Mouse (Mus musculus) CD8-positive naive resting alpha-beta T cell, adult 2 months (primary cell): Measurements from ENCODE around the gene Pi4ka.
A peak's percentile ranks its signal among the peaks of the same experiment; 100 is the strongest.
"Not testable (repeated sequence)": the region's sequence is repeated elsewhere in the genome, so short reads cannot be mapped to it uniquely, and the experiment has no call there.

Experiments
- DNase-seq, 2 experiments: peaks; one replicate each; pipeline ENCODE4 v3.0.0; 2022; ENCODE audit warnings: low read depth in 2 of 2, low spot score in 2 of 2

Pi4ka gene

DNA sequence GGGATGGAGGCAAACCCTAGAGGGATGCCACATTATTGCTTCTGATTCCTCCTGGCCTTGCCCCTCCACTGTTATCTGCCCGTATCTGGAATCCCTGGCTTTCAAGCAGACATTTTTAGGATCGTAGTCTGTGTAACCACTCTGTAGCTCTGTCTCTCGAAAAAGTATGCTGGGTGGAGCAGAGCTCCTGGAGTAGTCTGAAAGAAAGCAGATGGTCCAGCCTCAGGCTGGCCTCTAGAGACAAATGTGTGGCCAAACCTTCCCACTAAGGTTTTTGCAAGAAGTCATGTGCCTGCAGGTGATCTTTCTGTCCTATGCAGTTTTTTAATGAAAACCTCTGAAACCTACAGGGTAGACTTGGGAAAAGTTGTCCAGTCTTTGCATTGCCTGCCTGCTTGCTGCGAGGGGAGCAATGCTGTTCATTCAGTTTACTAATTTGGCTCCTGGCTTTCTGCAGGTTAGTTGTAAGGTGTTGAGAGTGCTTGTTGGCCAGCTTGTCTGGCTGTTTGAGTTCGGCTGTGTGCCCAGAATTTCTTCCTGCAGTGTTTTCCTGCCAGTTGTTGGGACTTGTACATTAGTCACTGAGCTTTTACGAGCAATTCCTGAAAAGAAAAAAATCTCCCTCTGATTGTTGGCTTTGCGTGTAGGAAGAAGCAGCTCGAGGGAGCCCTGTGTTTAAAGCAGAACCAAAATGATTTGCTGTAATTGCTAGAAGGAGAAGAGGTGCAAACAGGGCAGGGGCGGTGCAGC lies 171.0 kb downstream of the Pi4ka start:
- DNase-seq: no peak

DNA sequence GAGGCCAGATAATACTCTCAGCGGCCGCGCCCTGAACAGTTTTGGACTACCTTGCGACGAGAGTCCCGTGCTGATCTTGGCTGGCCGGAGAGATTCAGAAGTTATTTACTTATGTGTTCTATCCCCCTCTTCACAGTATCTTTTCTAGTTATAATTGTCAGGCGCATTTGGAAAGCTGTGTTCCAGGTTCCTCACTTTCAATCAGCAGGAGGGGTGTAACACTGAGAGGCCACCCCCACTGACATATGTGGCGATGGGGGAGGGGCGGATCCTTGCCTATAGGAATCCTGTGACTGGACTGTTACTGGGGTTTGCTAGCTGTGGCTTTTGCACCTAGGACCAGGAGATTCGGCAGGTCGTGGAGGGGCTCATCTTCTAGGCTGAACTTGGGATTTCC lies 171.6 kb downstream of the Pi4ka start:
- no peak for DNase-seq

DNA sequence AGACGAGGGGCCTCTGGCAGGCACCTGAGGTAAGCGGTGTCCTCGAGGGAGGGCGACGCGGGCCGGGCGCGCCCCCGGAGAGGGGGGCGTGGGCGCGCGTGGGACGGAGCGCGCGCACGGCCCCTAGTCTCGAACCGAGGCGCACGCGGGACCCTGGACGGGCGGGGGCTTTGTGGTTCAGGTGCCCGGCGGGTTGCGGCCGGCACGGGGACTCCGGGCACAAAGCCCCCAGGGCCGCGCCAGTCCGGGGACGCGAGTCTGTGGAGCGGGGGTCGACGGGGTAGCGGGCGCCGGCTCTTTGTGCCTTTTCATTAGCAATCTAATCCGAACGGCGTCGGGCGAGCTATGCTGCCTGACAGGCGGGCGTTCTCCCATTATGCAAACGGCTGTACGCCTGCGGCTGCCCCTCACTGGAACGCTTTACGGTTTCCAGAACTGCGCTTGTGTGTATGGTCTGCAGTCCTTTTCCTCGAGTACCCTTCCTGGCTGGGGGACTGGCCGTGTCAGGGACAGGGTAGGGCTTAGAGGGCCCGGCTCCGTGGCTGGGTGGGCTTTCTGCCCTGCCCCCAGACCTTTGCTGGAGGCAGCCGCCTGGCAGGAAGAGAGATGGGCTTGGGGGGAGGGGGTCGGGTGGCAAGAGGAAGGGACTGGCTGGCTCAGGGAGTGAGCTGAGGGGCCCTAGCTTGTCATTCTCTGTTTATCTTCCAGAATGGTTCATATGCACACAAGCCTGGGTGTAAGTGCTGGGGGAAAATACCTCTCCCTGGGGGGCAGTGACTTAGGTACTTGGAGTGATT lies 172.2 kb downstream of the Pi4ka start:
- peak; percentile 18 to 27 for DNase-seq

DNA sequence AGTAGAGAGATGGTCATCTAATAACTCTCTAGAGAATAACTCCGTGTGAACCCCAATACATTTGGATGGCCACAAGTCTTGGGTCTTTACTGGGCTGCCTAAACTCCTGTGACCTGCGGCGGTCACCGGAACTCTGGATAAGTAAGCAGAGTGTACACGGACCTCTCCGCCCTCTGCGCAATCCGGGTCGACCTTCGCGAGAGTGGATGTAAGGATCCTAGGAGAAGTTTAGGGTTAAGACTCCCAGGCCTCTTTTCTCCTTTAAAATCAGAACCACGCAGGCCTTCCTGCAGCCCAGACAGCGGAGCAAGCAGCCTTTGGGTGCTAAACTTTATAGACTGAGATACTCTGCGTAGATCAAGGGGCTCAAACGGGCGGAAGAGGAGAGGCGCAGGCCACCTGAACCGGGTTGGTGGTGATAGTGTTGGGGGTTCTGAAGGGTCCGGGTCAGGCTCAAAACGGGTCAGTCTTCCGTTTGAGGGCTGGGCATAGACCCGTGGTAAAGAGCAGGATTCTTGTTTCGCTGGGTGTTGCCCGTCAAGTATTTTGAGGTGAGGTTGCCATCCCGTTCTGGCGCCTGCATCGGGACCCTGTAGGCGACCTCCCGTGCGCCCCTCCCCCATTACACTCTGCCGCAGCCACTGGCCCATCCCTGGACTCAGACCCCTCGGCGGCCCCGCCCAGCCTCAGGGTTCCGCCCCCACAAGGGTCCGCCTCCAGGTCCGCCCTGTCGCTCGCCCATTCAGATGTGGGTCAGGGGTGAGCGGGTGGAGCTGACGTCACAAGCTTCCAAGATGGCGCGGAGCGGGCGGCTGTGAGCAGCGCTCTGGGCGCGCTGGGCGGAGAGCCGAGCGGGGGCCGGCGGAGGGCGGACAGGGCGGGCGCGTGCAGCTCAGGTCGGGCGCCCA lies 173.1 kb downstream of the Pi4ka start, which contains the start of gene Hic2:
Hic2 (plus strand) TSS at position 779 of the 908 bp plus-strand sequence.
- DNase-seq: peak; percentile 80 to 82

DNA sequence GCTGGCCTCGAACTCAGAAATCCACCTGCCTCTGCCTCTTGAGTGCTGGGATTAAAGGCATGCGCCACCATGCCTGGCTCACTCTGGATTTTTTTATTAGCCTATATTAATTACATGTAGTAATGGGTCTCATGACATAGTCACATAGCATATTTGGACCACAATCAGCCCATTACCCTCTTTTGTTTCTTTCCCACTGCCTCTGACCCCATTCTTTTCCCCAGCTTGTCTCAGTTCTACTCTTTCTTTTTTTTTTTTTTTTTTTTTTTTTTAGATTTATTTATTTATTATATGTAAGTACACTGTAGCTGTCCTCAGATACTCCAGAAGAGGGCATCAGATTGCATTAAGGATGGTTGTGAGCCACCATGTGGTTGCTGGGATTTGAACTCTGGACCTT lies 174.6 kb downstream of the Pi4ka start:
- DNase-seq: not testable (repeated sequence)
